Mouse (Mus musculus) liver, embryonic 18 days (tissue): ENCODE results near the gene Mrpl49. TPM values are rescaled to one million over a fixed set of nuclear protein-coding genes. Genes with fewer than 3 reads are reported as not detected.

ENCODE experiments used
- polyA plus RNA-seq: library from polyadenylated mRNA; depleted of rRNA; stranded (reverse); fragments of >200 nt; gene quantifications from 2 replicates; pipeline ENCODE4 v1.2.3, GENCODE M21; 2012; rRNA removed

Gene Mrpl49
- 22.4 and 23.7 TPM in 2 replicates for polyA plus RNA-seq

DNA sequence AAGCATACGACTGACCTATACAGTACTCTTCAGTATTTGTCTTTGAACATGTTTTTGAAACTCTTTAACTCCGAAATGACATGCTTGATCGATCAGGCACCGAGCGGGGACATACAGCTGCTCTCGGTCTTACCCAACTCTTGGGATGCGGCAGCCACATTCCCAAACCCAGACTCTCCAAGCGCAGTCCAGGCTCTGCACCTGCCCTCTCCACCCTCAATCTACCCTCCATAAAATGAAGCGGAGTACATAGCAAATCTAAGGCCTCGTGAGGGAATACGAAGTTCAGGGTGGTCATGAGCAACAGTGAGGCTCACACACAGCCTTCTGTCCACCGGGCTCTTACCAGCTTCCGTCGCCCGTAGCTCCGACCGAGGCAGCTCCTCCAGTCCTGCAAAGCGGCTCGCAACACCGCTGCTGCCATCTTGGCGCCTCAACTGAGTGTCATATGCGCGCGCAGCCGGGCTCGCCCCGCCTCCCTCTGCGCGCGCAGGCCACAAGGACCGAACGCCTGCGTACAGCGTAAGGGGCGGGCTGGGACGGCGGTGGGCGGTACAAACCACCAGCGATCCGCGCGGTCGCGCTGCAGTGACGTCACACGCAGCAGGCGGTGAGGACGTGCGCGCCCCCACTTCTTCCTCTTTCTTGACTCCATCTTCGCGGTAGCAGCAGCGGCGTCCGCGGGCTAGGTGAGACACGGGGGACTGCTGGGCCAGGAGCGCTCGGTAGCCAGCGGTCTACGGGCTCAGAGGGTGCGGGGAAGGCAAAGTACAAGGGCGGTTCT, at the start of gene Mrpl49, which contains the start of gene Fau:
Mrpl49 (minus strand) TSS at position 473 of the 784 bp plus-strand sequence.
Fau (plus strand) TSS at position 532 of the 784 bp plus-strand sequence.

DNA sequence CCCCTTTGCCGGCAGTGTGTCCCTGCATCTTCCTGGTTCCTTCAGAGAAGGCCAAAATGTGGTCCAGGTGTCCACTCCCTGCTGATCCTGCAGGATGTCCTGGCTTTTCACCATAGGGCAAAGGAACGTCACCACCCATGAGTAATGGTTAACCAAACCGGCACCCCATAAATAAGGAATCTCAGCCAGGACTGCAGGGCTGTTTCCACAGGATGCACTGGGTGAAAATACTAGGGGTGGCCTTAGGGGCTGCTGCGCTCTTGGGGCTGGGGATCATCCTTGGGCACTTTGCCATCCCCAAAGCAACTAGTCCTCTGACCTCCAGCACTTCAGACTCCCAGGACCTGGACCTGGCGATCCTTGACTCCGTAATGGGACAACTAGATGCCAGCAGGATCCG, 48.0 kb upstream of the Mrpl49 start, which contains the start of gene Naaladl1:
Naaladl1 (plus strand) TSS at position 197 of the 400 bp plus-strand sequence.

GRCm38 (mm10) chr19:6094119-6094518, 36.5 kb upstream of the Mrpl49 start, which contains the start of gene AC131692.1:
Gene AC131692.1 (plus strand): TSS chr19:6094419.

GRCm38 (mm10) chr19:6084478-6085248, 27.1 kb upstream of the Mrpl49 start, which contains the start of the genes Zfpl1 and Cdca5:
Gene Zfpl1 (minus strand): TSS chr19:6084956.
Gene Cdca5 (plus strand): TSS chr19:6084983.

GRCm38 (mm10) chr19:6082156-6082555, 24.6 kb upstream of the Mrpl49 start, which contains the start of gene Gm28374:
Gene Gm28374 (minus strand): TSS chr19:6082256.

DNA sequence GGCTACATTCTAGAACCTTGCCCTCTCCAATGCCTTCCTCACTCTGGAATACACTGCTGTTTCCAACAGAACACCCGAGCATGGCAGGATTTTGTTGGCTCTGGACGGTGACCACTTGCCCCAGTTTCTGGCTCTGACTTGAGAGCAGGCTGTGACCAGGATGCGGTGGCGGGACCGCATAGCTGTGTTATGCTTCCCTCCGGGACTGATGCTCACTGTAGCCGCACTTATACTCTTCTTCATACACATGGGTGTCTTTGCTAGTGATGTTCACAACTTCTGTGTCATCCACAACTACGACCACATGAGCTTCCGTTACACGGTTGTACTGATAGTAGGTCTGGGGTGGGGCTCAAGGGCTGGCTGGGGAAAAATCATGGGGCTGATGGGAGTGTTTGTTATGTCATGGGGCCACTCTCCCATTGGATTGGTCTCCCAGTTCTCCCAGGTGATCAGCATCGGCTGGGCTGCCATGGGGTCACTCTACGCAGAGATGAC, 22.4 kb upstream of the Mrpl49 start, which contains the start of gene Tmem262:
Tmem262 (plus strand) TSS at position 51 of the 498 bp plus-strand sequence.

DNA sequence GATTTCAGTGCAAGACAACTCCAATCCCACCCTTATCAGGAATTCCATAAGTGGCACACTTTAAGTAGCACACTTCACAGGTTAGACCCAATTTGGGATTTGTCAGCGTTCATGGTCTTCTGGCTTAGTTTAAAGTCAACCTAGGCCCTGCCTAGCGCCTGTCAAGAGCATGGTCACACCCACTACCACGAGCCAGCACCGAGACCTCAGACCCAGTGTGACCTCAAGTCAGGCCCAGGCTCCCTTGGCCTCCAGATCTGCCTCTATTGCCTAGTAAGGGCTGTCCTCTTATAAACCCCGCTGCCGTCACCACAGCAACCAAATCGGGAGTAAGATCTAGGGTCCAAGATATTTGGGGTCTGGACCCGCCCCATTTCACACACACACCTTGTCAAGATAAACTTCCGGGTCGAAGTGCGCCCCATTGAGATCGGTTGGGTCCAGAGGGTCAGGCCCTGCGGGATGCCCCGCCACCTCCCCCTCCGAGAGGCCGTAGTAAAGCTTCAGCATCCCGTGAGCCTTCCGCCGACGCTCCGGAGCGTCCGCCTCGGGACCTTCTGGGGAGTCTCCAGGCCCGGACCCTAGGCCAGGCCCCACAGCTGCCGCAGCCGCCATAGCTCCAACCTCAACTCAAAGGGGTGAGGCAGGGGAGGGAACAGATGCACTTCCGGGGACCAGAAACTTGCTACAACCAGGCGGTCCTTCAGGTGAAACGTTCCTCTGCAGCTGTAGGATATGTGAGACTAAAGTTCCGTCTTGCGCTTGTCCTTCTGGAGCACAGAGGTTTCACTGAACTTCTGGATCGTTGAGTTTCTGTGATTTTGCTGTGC, 19.2 kb upstream of the Mrpl49 start, which contains the start of gene Vps51:
Vps51 (minus strand) TSS at position 668 of the 830 bp plus-strand sequence.

DNA sequence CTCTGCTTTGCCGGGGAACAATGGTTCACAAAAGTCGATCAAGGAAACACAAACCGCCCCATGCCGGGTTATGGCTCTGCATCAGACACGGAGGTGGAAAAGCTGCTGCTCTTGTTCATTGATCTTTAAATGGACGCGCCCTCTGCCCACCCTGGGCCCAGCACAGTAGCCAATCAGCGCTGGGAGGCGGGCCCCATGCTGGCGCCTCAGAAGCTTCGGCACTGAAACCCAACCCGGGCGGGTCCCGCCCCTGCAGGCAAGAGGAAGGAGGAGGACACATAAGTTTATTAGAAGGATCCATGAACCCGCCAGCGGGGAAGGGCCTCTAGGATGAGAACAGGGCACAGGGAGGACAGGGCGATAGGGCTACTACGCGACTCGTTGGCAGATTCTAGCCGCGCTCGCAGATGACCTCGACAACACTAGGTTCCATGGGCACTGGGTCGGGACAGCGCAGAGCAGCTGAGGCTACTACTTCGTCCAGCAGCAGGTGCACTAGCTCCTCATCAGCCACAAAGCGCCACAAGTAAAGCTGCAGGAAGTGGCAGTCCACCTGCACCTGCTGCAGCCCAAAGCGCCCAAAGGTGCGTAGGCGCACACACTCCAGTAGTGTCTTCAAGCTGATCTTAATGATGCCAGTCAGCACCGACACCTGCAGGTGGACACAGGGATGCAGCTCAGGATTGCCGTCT, 10.3 kb upstream of the Mrpl49 start, which contains the start of gene Tm7sf2:
Tm7sf2 (minus strand) TSS at position 650 of the 692 bp plus-strand sequence.

GRCm38 (mm10) chr19:6061021-6061533, 3.5 kb upstream of the Mrpl49 start, which contains the start of gene Znhit2:
Gene Znhit2 (plus strand): TSS chr19:6061192.

DNA sequence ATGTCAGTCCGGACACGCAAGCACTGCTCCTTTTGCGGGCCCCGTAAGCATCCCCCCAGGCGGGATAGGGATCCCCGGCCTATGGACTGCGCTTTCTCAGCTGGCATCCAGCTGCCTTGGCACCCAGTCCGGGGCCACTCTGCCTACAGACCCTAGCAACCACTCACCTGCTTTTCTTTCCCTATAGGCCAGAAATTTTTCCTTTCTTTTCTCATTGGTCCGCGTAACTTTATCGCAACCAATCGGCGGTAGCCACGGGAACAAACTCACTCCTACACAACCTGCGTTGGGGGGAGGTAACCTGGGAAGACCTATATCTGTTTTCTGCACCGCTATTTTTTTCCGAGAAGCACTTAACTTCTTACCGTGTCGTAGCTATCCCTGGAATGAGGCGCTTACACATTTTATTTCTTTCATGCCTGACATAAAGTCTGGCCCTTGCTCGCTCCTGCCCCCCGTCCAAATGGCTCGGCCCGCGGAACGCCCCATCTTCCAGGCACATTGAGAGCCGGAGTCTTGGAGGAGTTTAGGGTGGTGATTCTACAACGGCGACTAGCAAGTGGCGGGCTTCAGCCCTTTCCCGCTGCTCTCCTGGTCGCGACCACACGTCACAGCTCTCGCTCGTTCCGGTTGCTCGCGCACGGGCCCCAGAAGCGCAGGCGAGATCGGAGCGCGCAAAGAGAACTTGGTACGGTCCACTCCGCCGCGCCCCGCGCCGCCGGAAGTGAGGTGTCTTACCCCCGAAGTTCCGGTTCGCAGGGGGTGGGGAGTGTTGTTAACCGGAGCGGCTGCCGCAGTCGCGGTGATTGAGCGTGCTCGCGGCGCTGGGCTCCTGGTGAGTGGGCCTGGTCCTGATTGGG, 11.1 kb downstream of the Mrpl49 start, which contains the start of gene Syvn1:
Syvn1 (plus strand) TSS at position 283 of the 860 bp plus-strand sequence.

GRCm38 (mm10) chr19:6015511-6016315, 41.9 kb downstream of the Mrpl49 start, which contains the start of gene Capn1:
Gene Capn1 (minus strand): TSS chr19:6015897.

Other genes starting within 250 kb of the Mrpl49 start
- gene Frmd8, start 182.5 kb downstream of the Mrpl49 start, polyA plus RNA-seq, result 5.5 and 6.7 TPM in 2 replicates
- gene Slc25a45, start 180.0 kb downstream of the Mrpl49 start, polyA plus RNA-seq, result 10.8 and 11.3 TPM in 2 replicates
- gene Tigd3, start 163.6 kb downstream of the Mrpl49 start, polyA plus RNA-seq, result 1.1 and 1.4 TPM in 2 replicates
- 31.6 and 33.1 TPM in 2 replicates for gene Dpf2, start 144.8 kb downstream of the Mrpl49 start, polyA plus RNA-seq
- 3.1 and 3.5 TPM in 2 replicates for gene Cdc42ep2, start 133.0 kb downstream of the Mrpl49 start, polyA plus RNA-seq
- gene Pola2, start 93.6 kb downstream of the Mrpl49 start, polyA plus RNA-seq, result 32.2 and 32.9 TPM in 2 replicates
- gene Slc22a20, start 71.6 kb downstream of the Mrpl49 start, polyA plus RNA-seq, result 0.05 and 0.07 TPM in 2 replicates
- gene Capn1, start 41.9 kb downstream of the Mrpl49 start, polyA plus RNA-seq, result 16.0 and 18.9 TPM in 2 replicates
- 12.0 and 13.7 TPM in 2 replicates for gene Syvn1, start 11.2 kb downstream of the Mrpl49 start, polyA plus RNA-seq
- gene Fau, start 59 bp upstream of the Mrpl49 start, polyA plus RNA-seq, result 1,008 and 1,075 TPM in 2 replicates
- gene Znhit2, start 3.4 kb upstream of the Mrpl49 start, polyA plus RNA-seq, result 18.6 and 20.3 TPM in 2 replicates
- gene Tm7sf2, start 10.6 kb upstream of the Mrpl49 start, polyA plus RNA-seq, result 74.1 and 93.2 TPM in 2 replicates
- gene Vps51, start 19.4 kb upstream of the Mrpl49 start, polyA plus RNA-seq, result 20.2 and 24.9 TPM in 2 replicates
- gene Tmem262, start 22.2 kb upstream of the Mrpl49 start, polyA plus RNA-seq, result not detected in 2 replicates
- gene Gm28374, start 24.5 kb upstream of the Mrpl49 start, polyA plus RNA-seq, result 0.26 and 0.29 TPM in 2 replicates
- gene Zfpl1, start 27.2 kb upstream of the Mrpl49 start, polyA plus RNA-seq, result 18.7 and 21.2 TPM in 2 replicates
- 11.0 and 11.4 TPM in 2 replicates for gene Cdca5, start 27.2 kb upstream of the Mrpl49 start, polyA plus RNA-seq
- 0.14 and 0.23 TPM in 2 replicates for gene AC131692.1, start 36.6 kb upstream of the Mrpl49 start, polyA plus RNA-seq
- gene Naaladl1, start 48.0 kb upstream of the Mrpl49 start, polyA plus RNA-seq, result 2.1 TPM in 2 replicates
- gene Sac3d1, start 60.9 kb upstream of the Mrpl49 start, polyA plus RNA-seq, result 12.5 and 12.8 TPM in 2 replicates
- 32.0 and 35.8 TPM in 2 replicates for gene Snx15, start 70.5 kb upstream of the Mrpl49 start, polyA plus RNA-seq
- 1.4 and 1.5 TPM in 2 replicates for gene Batf2, start 83.2 kb upstream of the Mrpl49 start, polyA plus RNA-seq
- 16.7 and 18.5 TPM in 2 replicates for gene Arl2, start 83.8 kb upstream of the Mrpl49 start, polyA plus RNA-seq
- 0.05 TPM in 2 replicates for gene Majin, start 126.6 kb upstream of the Mrpl49 start, polyA plus RNA-seq
- not detected in 2 replicates for gene Gpha2, start 168.6 kb upstream of the Mrpl49 start, polyA plus RNA-seq
- gene Ppp2r5b, start 178.1 kb upstream of the Mrpl49 start, polyA plus RNA-seq, result 4.8 and 5.2 TPM in 2 replicates
- gene Atg2a, start 183.9 kb upstream of the Mrpl49 start, polyA plus RNA-seq, result 5.6 and 6.8 TPM in 2 replicates
- gene Ehd1, start 218.9 kb upstream of the Mrpl49 start, polyA plus RNA-seq, result 57.5 and 76.1 TPM in 2 replicates
- gene Cdc42bpg, start 248.7 kb upstream of the Mrpl49 start, polyA plus RNA-seq, result 4.2 and 5.4 TPM in 2 replicates